Mouse (Mus musculus) bone marrow, adult 2 months (tissue): ENCODE data around the gene Swap70. TPM values are rescaled to one million over a fixed set of nuclear protein-coding genes. Genes with fewer than 3 reads are reported as not detected.
A peak's percentile ranks its signal among the peaks of the same experiment; 100 is the strongest.

Experiments used
- H3K27ac ChIP-seq: fragments of 200-500 bp; 2 replicates; pipeline ENCODE4 v1.5.1; 2012; ENCODE audit warnings: low read depth, mild to moderate bottlenecking, control low read depth, inconsistent platforms, low read length; ENCODE audit not compliant: control insufficient read depth, poor library complexity, insufficient read depth
- H3K4me1 ChIP-seq: fragments of 200-500 bp; 2 replicates; pipeline ENCODE4 v1.6.1; 2011; ENCODE audit warnings: low read length; ENCODE audit not compliant: control insufficient read depth, insufficient read depth
- H3K4me3 ChIP-seq: fragments of 200-500 bp; replicated peaks from 2 replicates; pipeline ENCODE3; 2011; ENCODE audit warnings: mild to moderate bottlenecking, low read depth, low read length, control low read depth; ENCODE audit not compliant: control insufficient read depth
- CTCF ChIP-seq: fragments of 200-500 bp; IDR thresholded peaks from 2 replicates; pipeline ENCODE4 v1.5.1; 2011; ENCODE audit warnings: low read length, control low read depth; ENCODE audit not compliant: control insufficient read depth, insufficient read depth
- POLR2A ChIP-seq: fragments of 200-500 bp; IDR thresholded peaks from 2 replicates; pipeline ENCODE4 v1.6.1; 2011; ENCODE audit warnings: low read depth, mild to moderate bottlenecking, control low read depth, low read length, borderline replicate concordance; ENCODE audit not compliant: control insufficient read depth
- WGBS: fragments of 180-500 bp; shearing (Covaris S2); methylation state at CpG from one replicate; pipeline ENCODE4 v1.1.7; 2018; 5-methylcytosine and 5-hydroxymethylcytosine counted together
- polyA plus RNA-seq: library from polyadenylated mRNA; stranded (reverse); fragments of >200 nt; gene quantifications from 2 replicates; pipeline ENCODE4 v1.2.4, GENCODE M21; 2011; ENCODE audit warnings: low replicate concordance; ENCODE audit not compliant: missing spikeins, insufficient read depth, insufficient read length

The Swap70 gene
- polyA plus RNA-seq, 1 experiment: 23.1 TPM

GRCm38 (mm10) chr7:110201933-110202332 lies 19.6 kb upstream of the Swap70 start:
- no peak overlapping the region for H3K27ac ChIP-seq
- 85% methylated on average over 6 of the region's 6 CpGs for WGBS
- H3K4me3 ChIP-seq: no peak overlapping the region
- TF ChIP-seq CTCF: no peak
- TF ChIP-seq POLR2A: no peak
- H3K4me1 ChIP-seq: peaks cover 4% of the 10 kb centered on the region

DNA sequence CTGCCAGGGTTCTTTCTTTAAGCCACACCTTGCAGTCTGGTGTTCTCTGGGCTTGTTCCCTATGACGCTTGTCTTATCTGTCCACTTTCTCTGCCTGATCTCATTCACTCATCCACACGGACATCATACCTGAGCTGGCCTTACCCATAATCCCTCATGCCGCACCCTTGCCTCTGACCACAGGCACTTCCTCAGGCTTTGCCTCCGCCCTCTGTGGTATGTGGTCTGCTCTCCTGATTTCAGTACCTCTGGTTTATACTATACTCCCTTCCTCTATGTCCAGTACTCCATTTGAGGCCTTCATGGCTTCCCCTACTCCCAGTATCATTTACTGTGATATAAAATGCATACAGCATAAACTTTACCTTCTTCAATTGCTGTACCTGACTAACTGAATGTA lies 17.3 kb upstream of the Swap70 start:
- 22% methylated on average over 4 of the region's 4 CpGs for WGBS

GRCm38 (mm10) chr7:110208341-110208740 lies 13.2 kb upstream of the Swap70 start:
- TF ChIP-seq CTCF (no peak), POLR2A (no peak)
- WGBS: 87% methylated on average over 6 of the region's 6 CpGs
- H3K4me1 ChIP-seq: peaks cover 3% of the 10 kb centered on the region
- no peak overlapping the region for H3K4me3 ChIP-seq
- H3K27ac ChIP-seq: no peak overlapping the region

More for the DNA sequence above, 17.3 kb upstream of the Swap70 start:
- H3K27ac ChIP-seq: no peak overlapping the region
- H3K4me3 ChIP-seq: no peak overlapping the region
- TF ChIP-seq POLR2A (no peak), CTCF (no peak)
- H3K4me1 ChIP-seq: peaks cover 4% of the 10 kb centered on the region

DNA sequence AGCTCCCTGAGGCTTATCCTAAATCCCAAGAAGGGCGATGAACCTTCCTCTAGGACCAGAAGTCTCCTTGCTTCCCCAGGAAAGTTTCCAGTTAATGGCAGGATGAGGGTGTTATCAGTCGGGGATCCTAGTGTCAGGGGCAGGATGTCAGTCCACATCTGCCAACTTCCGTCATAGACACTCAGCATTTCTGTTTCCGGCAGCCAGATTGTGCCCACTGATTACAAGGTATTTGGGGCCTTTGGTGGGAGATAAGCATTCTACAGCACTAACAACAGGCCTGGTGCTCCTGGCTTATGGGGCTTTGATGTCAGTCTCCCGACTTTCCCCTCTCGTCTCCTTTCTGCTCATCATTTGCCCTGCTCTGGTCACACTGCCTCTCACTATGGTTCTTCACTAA lies 12.1 kb upstream of the Swap70 start:
- H3K27ac ChIP-seq: no peak overlapping the region
- TF ChIP-seq POLR2A (no peak), CTCF (no peak)
- H3K4me3 ChIP-seq: no peak overlapping the region
- 52% methylated on average over 6 of the region's 6 CpGs for WGBS
- no peaks in the 10 kb centered on the region; the same call in 1 of the 2 replicates for H3K4me1 ChIP-seq

- Histone ChIP-seq H3K27ac (no peak overlapping the region), H3K4me3 (no peak overlapping the region), H3K4me1 (no peaks in the 10 kb centered on the region)
- 74% methylated on average over 3 of the region's 3 CpGs for WGBS
- TF ChIP-seq CTCF (no peak), POLR2A (no peak)
Measured at GRCm38 (mm10) chr7:110211025-110211424, 10.5 kb upstream of the Swap70 start.

GRCm38 (mm10) chr7:110214882-110215281 lies 6.6 kb upstream of the Swap70 start:
- Histone ChIP-seq H3K4me3 (no peak overlapping the region), H3K4me1 (no peaks in the 10 kb centered on the region; the same call in 1 of the 2 replicates), H3K27ac (no peak overlapping the region)
- TF ChIP-seq POLR2A (no peak), CTCF (no peak)
- 79% methylated on average over 3 of the region's 3 CpGs for WGBS

DNA sequence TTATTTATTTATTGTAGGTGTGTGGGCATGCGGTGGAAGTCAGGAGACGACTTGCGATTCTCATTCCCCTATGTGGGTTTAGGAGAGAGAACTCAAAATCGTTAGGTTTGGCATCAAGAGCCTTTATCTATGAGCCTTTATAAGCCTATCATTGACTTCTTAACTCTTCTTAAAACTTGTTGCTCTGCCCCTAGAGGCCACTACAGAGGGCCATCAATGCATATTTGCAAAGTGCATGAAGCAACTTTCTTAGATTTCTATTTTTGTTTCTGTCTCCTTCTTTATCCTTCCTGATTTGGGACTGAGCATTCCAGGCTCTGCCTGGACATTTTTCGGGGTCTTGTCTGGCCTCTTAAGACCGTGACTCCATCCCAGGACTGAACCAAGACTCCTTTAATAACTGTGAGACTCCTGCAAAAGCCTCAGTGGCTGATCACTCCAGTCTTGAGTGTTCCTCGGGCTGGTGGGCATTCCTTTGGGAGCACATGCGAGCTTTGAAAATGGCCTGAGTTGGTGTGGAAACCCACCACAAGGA lies 393 bp upstream of the Swap70 start:
- peak overlapping the region; percentile 93 for H3K4me3 ChIP-seq
- WGBS: 16% methylated on average over 8 of the region's 8 CpGs
- peak overlapping the region; percentile 24; the same call in 1 of the 2 replicates for H3K27ac ChIP-seq
- no peaks in the 10 kb centered on the region; the same call in 1 of the 2 replicates for H3K4me1 ChIP-seq
- TF ChIP-seq CTCF (no peak), POLR2A (no peak)

DNA sequence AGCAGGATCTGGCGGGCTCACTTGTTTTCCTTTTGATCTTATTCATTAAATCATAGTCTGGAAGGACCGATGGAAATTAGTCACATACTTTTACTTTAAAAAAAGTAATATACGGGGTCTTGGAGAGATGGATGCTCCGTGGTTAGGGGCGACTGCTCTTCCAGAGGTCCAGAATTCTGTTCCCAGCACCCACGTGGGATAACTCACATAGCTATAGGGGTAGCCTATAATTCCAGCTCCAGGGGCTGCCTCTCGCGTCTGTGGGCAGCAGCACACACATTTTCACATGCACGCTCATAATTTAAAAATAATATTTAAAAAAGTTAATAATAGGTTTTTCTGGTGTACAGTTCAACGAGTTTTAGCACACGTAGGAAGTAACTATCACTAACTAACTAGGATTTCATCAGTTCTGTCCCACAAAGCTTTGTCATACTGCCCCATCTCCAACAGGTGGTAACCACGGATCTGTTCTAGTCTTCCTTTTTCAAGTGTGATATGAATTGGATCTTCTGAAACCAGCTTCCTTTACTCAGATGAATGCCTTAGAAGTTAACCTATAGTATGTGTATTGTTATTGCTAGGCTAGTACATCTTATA lies 1.2 kb downstream of the Swap70 start:
- TF ChIP-seq POLR2A: no peak
- TF ChIP-seq CTCF: no peak
- whole genome bisulfite sequencing: under 1% methylated on average over 12 of the region's 12 CpGs
- H3K4me1 ChIP-seq: no peaks in the 10 kb centered on the region; the same call in 1 of the 2 replicates
- peak overlapping the region; percentile 93 for H3K4me3 ChIP-seq
- H3K27ac ChIP-seq: no peak overlapping the region
